13 mouse cellular contexts compared by ENCODE assay signal in the genomic region with DNA sequence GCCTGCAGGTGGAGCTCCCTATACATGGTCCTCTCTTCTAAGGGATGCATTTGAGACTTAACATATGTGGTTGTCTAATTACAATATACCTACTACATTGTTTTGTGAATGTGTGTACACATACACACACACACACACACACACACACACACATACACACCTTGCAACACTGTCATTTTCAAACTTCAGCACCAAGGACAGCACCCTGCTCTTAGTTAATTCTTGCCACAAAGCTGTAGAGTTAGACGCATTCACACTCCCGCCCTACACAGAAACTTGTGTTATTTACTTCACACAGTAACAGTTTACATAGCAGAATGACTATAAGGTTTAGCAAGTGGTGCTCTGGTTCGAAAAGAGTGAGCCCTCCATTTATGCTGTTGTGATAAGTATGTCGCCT.
A peak's percentile ranks its signal among the peaks of the same experiment; 100 is the strongest.
DNase-seq lines count a peak whose midpoint lies in the region; ATAC-seq lines count a peak whose summit lies in the region.
"Had no signal": no experiment of that assay in that cellular context is flagged by ENCODE, and none has a peak within 500 bp of the region (broad histone marks: within the 10 kb centered on the region; RNA-seq: fewer than 3 reads in every experiment).

No protein-coding gene starts in this region.

- H3K9me3 ChIP-seq in neural tube, embryonic 11.5 days (ENCODE audit: control insufficient read depth, low read length): no peaks in the 10 kb centered on the region
- no peaks in the 10 kb centered on the region for H3K9me3 ChIP-seq in neural tube, embryonic 15.5 days (replicated peaks)
- peaks cover 4% of the 10 kb centered on the region; the same call in 1 of the 2 replicates for H3K9me3 ChIP-seq in embryonic facial prominence, embryonic 10.5 days
- H3K9me3 ChIP-seq: embryonic facial prominence, embryonic 15.5 days; liver, embryonic 15.5 days had no signal

- no peak overlapping the region for H3K4me3 ChIP-seq in neural tube, embryonic 11.5 days (ENCODE audit: low read depth, low read length)
- H3K4me3 ChIP-seq in neural tube, embryonic 15.5 days (replicated peaks): no peak overlapping the region
- no peak overlapping the region for H3K4me3 ChIP-seq in embryonic facial prominence, embryonic 10.5 days
- H3K4me3 ChIP-seq: embryonic facial prominence, embryonic 15.5 days; liver, embryonic 15.5 days had no signal

- intact Hi-C loops in gastrocnemius, postnatal 36 days (cut with DNase I): no loop called here

- no peaks in the 10 kb centered on the region for H3K36me3 ChIP-seq in neural tube, embryonic 11.5 days (ENCODE audit: control insufficient read depth, insufficient read depth, low read length)
- no peaks in the 10 kb centered on the region for H3K36me3 ChIP-seq in neural tube, embryonic 15.5 days
- no peaks in the 10 kb centered on the region for H3K36me3 ChIP-seq in embryonic facial prominence, embryonic 10.5 days (replicated peaks)
- H3K36me3 ChIP-seq: embryonic facial prominence, embryonic 15.5 days; liver, embryonic 15.5 days had no signal

- ATAC-seq in neural tube, embryonic 11.5 days (ENCODE audit: insufficient read depth, low FRiP score, low TSS enrichment): no peak
- no peak for ATAC-seq in neural tube, embryonic 15.5 days (ENCODE audit: low FRiP score)
- ATAC-seq: CD4-positive, CD25-positive, alpha-beta regulatory T cell, adult 4 months; inflammation-experienced regulatory T-cells, adult 6 months had no signal

- no peaks in the 10 kb centered on the region for H3K4me1 ChIP-seq in neural tube, embryonic 11.5 days (ENCODE audit: control insufficient read depth, insufficient read depth, low read length)
- no peaks in the 10 kb centered on the region for H3K4me1 ChIP-seq in neural tube, embryonic 15.5 days
- no peaks in the 10 kb centered on the region for H3K4me1 ChIP-seq in embryonic facial prominence, embryonic 10.5 days
- H3K4me1 ChIP-seq: embryonic facial prominence, embryonic 15.5 days; liver, embryonic 15.5 days had no signal

- 70% methylated on average over 4 of the region's 4 CpGs for WGBS in neural tube, embryonic 11.5 days
- 73% methylated on average over 4 of the region's 4 CpGs for WGBS in neural tube, embryonic 15.5 days
- 67% methylated on average over 4 of the region's 4 CpGs for WGBS in embryonic facial prominence, embryonic 10.5 days

- H3K9ac ChIP-seq in neural tube, embryonic 11.5 days (ENCODE audit: low read length): no peak overlapping the region
- no peak overlapping the region for H3K9ac ChIP-seq in neural tube, embryonic 15.5 days (replicated peaks)
- H3K9ac ChIP-seq: embryonic facial prominence, embryonic 15.5 days; liver, embryonic 15.5 days had no signal

- peak; percentile 24 for DNase-seq in gastrocnemius, postnatal 10 days
- DNase-seq in gastrocnemius, postnatal 36 days: no peak
- peak; percentile 24 for DNase-seq in neural tube, embryonic 11.5 days (ENCODE audit: low spot score)
- peak; percentile 57 for DNase-seq in embryonic facial prominence, embryonic 10.5 days (ENCODE audit: low spot score)
- DNase-seq in mesoderm, embryonic 11.5 days (ENCODE audit: low read depth, low spot score): peak; percentile 68
- no peak for DNase-seq in cerebellum, adult 9-11 months
- DNase-seq in layer of hippocampus, adult 9-11 months: no peak
- DNase-seq: gastrocnemius, postnatal 14 days had no signal

- no peaks in the 10 kb centered on the region for H3K27me3 ChIP-seq in neural tube, embryonic 11.5 days (ENCODE audit: control insufficient read depth, insufficient read depth, low read length)
- no peaks in the 10 kb centered on the region for H3K27me3 ChIP-seq in neural tube, embryonic 15.5 days (replicated peaks)
- H3K27me3 ChIP-seq in embryonic facial prominence, embryonic 10.5 days (replicated peaks; ENCODE audit: low read depth, poor library complexity, severe bottlenecking): no peaks in the 10 kb centered on the region
- H3K27me3 ChIP-seq: embryonic facial prominence, embryonic 15.5 days; liver, embryonic 15.5 days had no signal

- H3K27ac ChIP-seq in neural tube, embryonic 11.5 days (ENCODE audit: low read depth, low read length): no peak overlapping the region
- no peak overlapping the region for H3K27ac ChIP-seq in neural tube, embryonic 15.5 days (replicated peaks)
- H3K27ac ChIP-seq in embryonic facial prominence, embryonic 10.5 days (replicated peaks): no peak overlapping the region
- H3K27ac ChIP-seq: embryonic facial prominence, embryonic 15.5 days; liver, embryonic 15.5 days had no signal

- H3K4me2 ChIP-seq in neural tube, embryonic 11.5 days (ENCODE audit: low read depth): no peak overlapping the region
- H3K4me2 ChIP-seq in neural tube, embryonic 15.5 days: no peak overlapping the region
- H3K4me2 ChIP-seq: embryonic facial prominence, embryonic 15.5 days; liver, embryonic 15.5 days had no signal

Comparison
In these comparisons a context has a peak if more than half of its experiments do, and no peak if none do; other contexts are left out.
1. DNase-seq: peak in gastrocnemius, postnatal 10 days (single experiment), neural tube, embryonic 11.5 days (single experiment), embryonic facial prominence, embryonic 10.5 days (single experiment) and mesoderm, embryonic 11.5 days (single experiment); none in gastrocnemius, postnatal 36 days (0 of 2), cerebellum, adult 9-11 months (single experiment) and layer of hippocampus, adult 9-11 months (single experiment).